Mouse (Mus musculus) brain, embryonic 14.5 days (tissue): ENCODE measurements around the gene Tnik. TPM values are rescaled to one million over a fixed set of nuclear protein-coding genes. Genes with fewer than 3 reads are reported as not detected.
A peak's percentile ranks its signal among the peaks of the same experiment; 100 is the strongest.

Experiments used
- DNase-seq: peaks from one replicate; pipeline ENCODE4 v3.0.0-alpha.2; 2011; ENCODE audit warnings: low read depth
- CTCF ChIP-seq: fragments of 200-500 bp; IDR thresholded peaks from 2 replicates; pipeline ENCODE4 v1.5.1; 2012; ENCODE audit warnings: inconsistent platforms, mild to moderate bottlenecking, moderate library complexity, borderline replicate concordance; ENCODE audit not compliant: insufficient read depth, insufficient read length; ENCODE audit errors: extremely low read depth
- POLR2A ChIP-seq: fragments of 200-500 bp; IDR thresholded peaks from 2 replicates; pipeline ENCODE4 v1.6.1; 2012; ENCODE audit warnings: mild to moderate bottlenecking, inconsistent platforms, borderline replicate concordance; ENCODE audit not compliant: poor library complexity, insufficient read depth, insufficient read length, severe bottlenecking; ENCODE audit errors: extremely low read depth
- polyA plus RNA-seq: library from polyadenylated mRNA; depleted of rRNA; stranded (reverse); fragments of >200 nt; gene quantifications from 2 replicates; pipeline ENCODE4 v1.2.3, GENCODE M21; 2012

The Tnik gene
- polyA plus RNA-seq, 1 experiment: 73.8 TPM

DNA sequence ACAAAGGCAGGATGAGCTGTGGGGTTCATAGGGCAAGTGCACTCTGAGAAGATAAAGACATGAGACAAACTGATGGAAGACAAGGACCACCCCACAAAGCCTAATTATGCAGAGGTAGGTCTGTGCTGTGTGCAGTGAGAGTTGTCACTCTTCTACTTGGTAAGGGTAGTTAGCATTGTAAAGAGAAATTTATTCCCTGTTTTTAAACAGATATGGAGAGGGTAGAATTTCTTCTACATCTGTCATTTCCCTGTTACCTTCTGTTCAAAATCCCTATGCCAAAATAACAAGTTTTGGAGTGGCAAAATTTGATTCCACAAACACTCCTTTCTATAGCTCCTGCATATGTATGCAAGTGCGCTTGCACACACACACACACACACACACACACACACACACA is 71.5 kb downstream of the Tnik start:
- DNase-seq: peak; percentile 51
- no peak for TF ChIP-seq CTCF
- TF ChIP-seq POLR2A: no peak

DNA sequence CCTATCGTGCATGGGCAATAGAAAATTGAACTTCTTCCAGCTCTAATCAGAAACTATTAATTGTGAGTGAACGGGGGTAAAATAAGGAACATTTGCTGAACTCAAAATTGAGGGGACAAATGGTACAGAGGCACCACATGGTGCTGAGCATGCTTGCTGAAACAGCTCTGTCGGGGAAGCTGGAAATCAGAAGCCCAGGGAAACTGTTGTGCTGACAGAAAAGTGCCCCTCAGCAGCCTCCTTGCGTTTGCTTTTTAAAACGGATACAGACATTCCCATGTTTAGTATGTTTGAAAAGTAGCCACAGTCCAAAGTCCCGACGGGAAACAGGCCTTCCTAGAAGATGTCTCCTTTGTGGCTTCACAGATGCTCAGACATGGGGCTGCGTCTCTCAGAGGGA is 77.1 kb downstream of the Tnik start:
- TF ChIP-seq CTCF (no peak), POLR2A (no peak)
- no peak for DNase-seq

DNA sequence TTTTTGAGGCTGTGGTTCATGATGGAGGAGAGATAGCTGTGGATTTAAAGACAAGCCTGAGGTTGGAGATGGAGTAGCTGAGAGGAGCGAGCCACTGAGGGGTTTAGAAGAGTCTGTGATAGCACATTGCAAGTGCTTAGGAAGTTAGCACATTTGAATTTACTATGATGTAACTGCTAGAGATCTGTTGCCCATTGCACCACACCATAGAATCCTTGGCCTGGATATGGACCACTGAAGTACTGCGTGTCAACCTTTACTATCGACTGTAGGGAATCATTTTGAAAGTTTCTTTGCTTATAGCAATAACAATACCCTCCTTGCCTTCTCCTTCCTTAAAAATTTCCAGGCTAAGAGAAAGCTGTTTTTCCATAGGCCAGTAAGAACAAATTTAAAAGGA is 80.2 kb downstream of the Tnik start:
- no peak for TF ChIP-seq CTCF
- TF ChIP-seq POLR2A: no peak
- DNase-seq: no peak

- no peak for TF ChIP-seq POLR2A
- no peak for TF ChIP-seq CTCF
- peak; percentile 67 for DNase-seq
Observed at GRCm38 (mm10) chr3:28343661-28344060, 80.6 kb downstream of the Tnik start.

DNA sequence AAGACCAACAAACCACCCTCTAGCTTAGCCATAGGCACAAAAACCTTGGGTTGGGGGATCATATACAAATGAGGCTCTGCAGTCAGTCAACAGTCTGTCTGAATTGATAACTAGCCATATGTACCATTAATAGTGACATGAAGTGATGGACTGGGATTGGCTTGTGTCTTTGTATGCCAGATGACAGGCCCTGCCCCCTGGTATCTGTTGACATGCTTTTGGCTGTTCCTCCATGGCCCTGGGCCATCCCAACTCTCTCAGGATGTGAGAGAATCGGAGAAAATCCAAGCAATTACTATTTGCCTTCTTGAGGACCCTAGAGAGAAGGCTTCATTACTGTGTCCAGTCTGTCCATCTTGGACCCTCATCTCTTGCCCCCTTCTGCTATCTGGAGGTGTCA is 82.4 kb downstream of the Tnik start:
- peak; percentile 82 for DNase-seq

GRCm38 (mm10) chr3:28345961-28346360 is 82.9 kb downstream of the Tnik start:
- TF ChIP-seq POLR2A: no peak
- TF ChIP-seq CTCF: no peak
- DNase-seq: peak; percentile 70

More for the DNA sequence above, 82.4 kb downstream of the Tnik start:
- no peak for TF ChIP-seq CTCF
- TF ChIP-seq POLR2A: no peak

GRCm38 (mm10) chr3:28346476-28346875 is 83.5 kb downstream of the Tnik start:
- TF ChIP-seq POLR2A (no peak), CTCF (no peak)
- no peak for DNase-seq

DNA sequence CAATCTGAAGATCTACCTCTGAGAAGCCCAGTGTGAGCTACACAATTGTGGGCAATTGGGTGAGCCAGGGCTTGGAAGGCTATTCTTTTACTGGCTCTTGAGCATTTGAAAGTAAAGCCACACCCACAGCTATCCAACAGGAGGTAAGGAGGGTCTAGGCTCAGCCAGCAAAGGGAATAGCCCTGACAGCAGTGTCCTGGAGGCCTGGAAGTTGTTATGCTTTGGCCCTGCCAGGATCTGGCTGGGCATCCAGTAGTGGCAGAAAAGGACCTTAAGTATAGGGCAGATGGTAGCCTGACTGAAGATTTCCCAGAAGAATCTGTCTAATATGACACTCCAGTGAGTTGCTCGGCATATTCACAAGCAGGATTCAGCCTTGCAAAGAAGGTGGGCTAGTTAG is 85.7 kb downstream of the Tnik start:
- DNase-seq: no peak
- TF ChIP-seq POLR2A: no peak
- no peak for TF ChIP-seq CTCF

DNA sequence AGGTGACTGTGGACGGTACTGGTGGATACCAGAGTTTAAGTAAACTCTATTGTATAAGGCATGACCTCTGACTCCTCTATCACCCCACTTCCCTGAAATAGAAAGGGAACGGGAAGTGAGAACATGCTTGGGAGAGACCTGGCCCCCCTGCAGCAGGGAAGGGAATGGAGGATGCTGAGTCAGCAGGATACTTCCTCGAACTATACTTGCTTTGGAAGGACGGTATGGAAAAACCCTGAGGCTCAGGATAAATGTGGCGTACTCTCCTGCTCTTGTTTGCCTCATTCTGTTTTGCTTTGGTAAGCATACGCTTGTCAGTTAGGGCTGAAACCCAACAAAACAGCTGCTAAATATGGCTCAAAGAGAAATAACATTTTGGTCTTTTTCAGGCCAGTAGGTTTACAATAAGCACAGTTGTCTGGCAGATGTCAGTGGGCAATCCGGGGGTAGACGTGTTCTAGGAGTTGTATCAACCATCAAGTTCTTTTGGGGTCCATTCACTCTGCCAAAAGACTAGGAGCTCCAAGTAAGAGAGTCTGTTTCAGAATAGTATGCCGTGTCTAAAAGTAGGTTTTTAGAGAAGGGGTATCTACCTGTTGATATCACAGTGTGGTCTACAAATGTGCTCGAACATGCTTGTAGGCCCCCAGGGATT is 87.3 kb downstream of the Tnik start:
- TF ChIP-seq POLR2A: no peak
- TF ChIP-seq CTCF: no peak
- no peak for DNase-seq

- TF ChIP-seq CTCF (no peak), POLR2A (no peak)
Observed at GRCm38 (mm10) chr3:28358391-28358790, 95.4 kb downstream of the Tnik start.

GRCm38 (mm10) chr3:28359138-28359537 is 96.1 kb downstream of the Tnik start:
- DNase-seq: no peak

More at GRCm38 (mm10) chr3:28358391-28358790, 95.4 kb downstream of the Tnik start:
- DNase-seq: no peak

DNA sequence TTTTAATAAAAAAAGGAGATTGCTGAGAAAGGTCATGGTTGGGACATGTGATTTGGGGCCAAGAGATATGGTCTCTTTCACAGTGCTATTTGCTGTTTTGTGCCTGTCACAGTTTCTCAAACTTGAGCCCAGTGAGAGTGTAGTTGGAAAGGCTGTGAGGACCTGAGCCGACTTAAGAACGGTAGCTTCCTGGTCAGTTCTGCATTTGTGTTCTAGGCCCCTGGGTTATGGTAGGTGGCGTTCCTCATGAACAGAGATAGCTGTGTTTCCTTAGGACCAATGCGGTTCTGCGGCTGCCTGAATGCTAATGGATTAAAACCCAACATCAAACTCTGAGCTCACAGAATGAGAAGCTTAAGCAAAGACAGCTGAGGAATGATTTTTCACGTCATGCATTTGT is 98.0 kb downstream of the Tnik start:
- no peak for DNase-seq
- no peak for TF ChIP-seq CTCF
- no peak for TF ChIP-seq POLR2A

More at GRCm38 (mm10) chr3:28359138-28359537, 96.1 kb downstream of the Tnik start:
- TF ChIP-seq CTCF (no peak), POLR2A (no peak)

DNA sequence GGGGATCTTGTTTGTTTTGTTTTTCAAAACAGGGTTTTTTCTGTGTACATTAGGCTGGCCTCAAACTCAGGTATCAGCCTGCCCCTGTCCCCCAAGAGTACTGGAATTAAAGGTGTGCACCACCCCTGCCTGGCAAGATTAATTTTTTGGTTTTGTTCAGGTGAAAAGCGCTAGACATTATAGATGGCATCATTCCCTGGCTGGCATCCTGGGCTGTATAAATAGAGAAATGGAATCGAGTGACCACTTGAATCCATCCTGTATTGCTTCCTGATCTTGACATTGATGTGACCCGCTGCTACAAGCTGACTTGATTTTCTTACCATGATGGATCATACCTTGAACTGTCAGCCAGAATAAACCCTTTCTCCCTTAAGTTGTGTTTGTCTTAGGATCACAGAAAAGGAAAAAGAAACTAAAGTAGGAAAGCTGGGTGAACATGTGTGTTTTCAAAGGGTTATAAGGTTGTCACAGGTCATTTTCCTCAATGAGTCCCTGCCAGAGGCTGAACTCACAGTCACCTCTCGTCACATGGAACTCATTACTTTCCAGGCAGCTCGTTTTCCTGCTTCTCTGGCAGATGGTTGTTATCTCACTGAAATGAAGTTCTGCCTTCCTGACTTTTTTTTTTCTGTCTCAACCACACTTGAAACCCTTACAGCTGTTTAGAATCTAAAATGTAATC is 100.6 kb downstream of the Tnik start:
- TF ChIP-seq CTCF (no peak), POLR2A (no peak)
- DNase-seq: no peak

GRCm38 (mm10) chr3:28368746-28369145 is 105.7 kb downstream of the Tnik start:
- no peak for TF ChIP-seq CTCF
- no peak for TF ChIP-seq POLR2A
- no peak for DNase-seq
